Mouse (Mus musculus) intestine, embryonic 16.5 days (tissue): ENCODE measurements around the gene Dapk3. TPM values are rescaled to one million over a fixed set of nuclear protein-coding genes. Genes with fewer than 3 reads are reported as not detected.
"Not testable (repeated sequence)": the region's sequence is repeated elsewhere in the genome, so short reads cannot be mapped to it uniquely, and the experiment has no call there.

Source experiments
- ATAC-seq: fragments of 200-750 bp; cut with Nextera tagmentation; 2 replicates; pipeline ENCODE4 v1.8.0; 2017; ENCODE audit warnings: moderate TSS enrichment, moderate library complexity
- H3K27ac ChIP-seq: fragments of 300-500 bp; sonication (generic); 2 replicates; pipeline ENCODE4 v1.5.1; 2014; ENCODE audit warnings: mild to moderate bottlenecking, low read length
- H3K27me3 ChIP-seq: fragments of 300-500 bp; sonication (generic); replicated peaks from 2 replicates; pipeline ENCODE4 v1.6.1; 2014; ENCODE audit warnings: low read length, control low read depth, mixed read lengths; ENCODE audit not compliant: control insufficient read depth, insufficient read depth
- H3K36me3 ChIP-seq: fragments of 300-500 bp; sonication (generic); 2 replicates; pipeline ENCODE4 v1.6.1; 2014; ENCODE audit warnings: low read length, control low read depth; ENCODE audit not compliant: control insufficient read depth, insufficient read depth
- H3K4me1 ChIP-seq: fragments of 300-500 bp; sonication (generic); 2 replicates; pipeline ENCODE4 v1.6.1; 2014; ENCODE audit warnings: low read length, control low read depth, mixed read lengths; ENCODE audit not compliant: control insufficient read depth, insufficient read depth
- H3K4me2 ChIP-seq: fragments of 300-500 bp; sonication (generic); 2 replicates; pipeline ENCODE4 v1.6.1; 2014; ENCODE audit warnings: low read depth, low read length, control low read depth
- H3K4me3 ChIP-seq: fragments of 300-500 bp; sonication (generic); 2 replicates; pipeline ENCODE4 v1.5.1; 2014; ENCODE audit warnings: mild to moderate bottlenecking, low read length
- H3K9ac ChIP-seq: fragments of 300-500 bp; sonication (generic); 2 replicates; pipeline ENCODE4 v1.6.1; 2014; ENCODE audit warnings: low read depth, low read length
- H3K9me3 ChIP-seq: fragments of 300-500 bp; sonication (generic); 2 replicates; pipeline ENCODE4 v1.6.1; 2016; ENCODE audit warnings: low read length, control low read depth; ENCODE audit not compliant: control insufficient read depth
- WGBS: fragments of 180-500 bp; shearing (Covaris S2); extraction: QIAGEN DNeasy Blood & Tissue Kit; methylation state at CpG from one replicate; pipeline ENCODE4 v1.1.7; 2014; 5-methylcytosine and 5-hydroxymethylcytosine counted together
- polyA plus RNA-seq: library from polyadenylated mRNA; unstranded; fragments of >200 nt; fragmentation: Nextera tagmentation; extraction: Ambion mirVana; gene quantifications from 2 replicates; pipeline ENCODE4 v1.2.1, GENCODE M21; 2015

Gene Dapk3
- polyA plus RNA-seq, 1 experiment from 2014 or later = 15.4 TPM

GRCm38 (mm10) chr10:81162318-81162652 lies 20.5 kb upstream of the Dapk3 start:
- H3K4me2 ChIP-seq = no peak overlapping the region
- no peaks in the 10 kb centered on the region for H3K9me3 ChIP-seq
- no peak overlapping the region for H3K4me3 ChIP-seq
- H3K9ac ChIP-seq = no peak overlapping the region
- H3K27ac ChIP-seq = no peak overlapping the region
- H3K27me3 ChIP-seq = no peaks in the 10 kb centered on the region
- ATAC-seq = 0 out of 2 replicates have a peak, but pooled peaks have one; percentile 11
- H3K4me1 ChIP-seq = peaks cover 37% of the 10 kb centered on the region
- WGBS = 66% methylated on average over 2 of the region's 2 CpGs
- H3K36me3 ChIP-seq = peaks cover 17% of the 10 kb centered on the region

- Histone ChIP-seq H3K9me3 (no peaks in the 10 kb centered on the region), H3K27ac (no peak overlapping the region), H3K4me2 (no peak overlapping the region), H3K4me1 (peaks cover 31% of the 10 kb centered on the region), H3K4me3 (no peak overlapping the region), H3K36me3 (peaks cover 6% of the 10 kb centered on the region; the same call in 1 of the 2 replicates), H3K27me3 (no peaks in the 10 kb centered on the region), H3K9ac (no peak overlapping the region)
- ATAC-seq = no peak
- 73% methylated on average over 8 of the region's 8 CpGs for WGBS
These were observed 17.7 kb upstream of the Dapk3 start for GRCm38 (mm10) chr10:81165118-81165517.

- WGBS = under 1% methylated on average over 58 of the region's 64 CpGs
- peak within 1 kb of the TSS; percentile 88 for H3K9ac ChIP-seq
- peaks cover 6% of the 10 kb centered on the region; the same call in 1 of the 2 replicates for H3K36me3 ChIP-seq
- peaks cover 27% of the 10 kb centered on the region for H3K4me1 ChIP-seq
- H3K4me2 ChIP-seq = peak within 1 kb of the TSS; percentile 81
- no peaks in the 10 kb centered on the region for H3K9me3 ChIP-seq
- peak within 1 kb of the TSS; percentile 84 for H3K27ac ChIP-seq
- peak within 1 kb of the TSS; percentile 92 for H3K4me3 ChIP-seq
- ATAC-seq = peak; percentile 89
- no peaks in the 10 kb centered on the region for H3K27me3 ChIP-seq
These were observed 15.4 kb upstream of the Dapk3 start, which contains the start of gene Pias4 for GRCm38 (mm10) chr10:81167200-81168086. Pias4 (minus strand) TSS chr10:81167923.

GRCm38 (mm10) chr10:81168087-81168431 lies 14.7 kb upstream of the Dapk3 start:
- Histone ChIP-seq H3K9ac (peak overlapping the region; percentile 71), H3K27me3 (no peaks in the 10 kb centered on the region), H3K4me1 (peaks cover 23% of the 10 kb centered on the region), H3K36me3 (peaks cover 3% of the 10 kb centered on the region; the same call in 1 of the 2 replicates), H3K4me3 (peak overlapping the region; percentile 55), H3K9me3 (no peaks in the 10 kb centered on the region), H3K27ac (peak overlapping the region; percentile 84), H3K4me2 (peak overlapping the region; percentile 81)
- ATAC-seq = peak; percentile 65
- 5% methylated on average over 5 of the region's 5 CpGs for whole genome bisulfite sequencing

GRCm38 (mm10) chr10:81168521-81169244 lies 14.1 kb upstream of the Dapk3 start:
- Histone ChIP-seq H3K27ac (peak overlapping the region; percentile 84), H3K4me3 (peak overlapping the region; percentile 55), H3K36me3 (peaks cover 3% of the 10 kb centered on the region; the same call in 1 of the 2 replicates), H3K4me1 (peaks cover 29% of the 10 kb centered on the region), H3K27me3 (no peaks in the 10 kb centered on the region), H3K9me3 (no peaks in the 10 kb centered on the region), H3K9ac (peak overlapping the region; percentile 71), H3K4me2 (peak overlapping the region; percentile 81)
- peak; percentile 39 for ATAC-seq
- WGBS = 2% methylated on average over 29 of the region's 29 CpGs

GRCm38 (mm10) chr10:81169411-81169900 lies 13.3 kb upstream of the Dapk3 start:
- Histone ChIP-seq H3K4me1 (peaks cover 33% of the 10 kb centered on the region), H3K27ac (0 out of 2 replicates have a peak overlapping the region, but pooled peaks have one; percentile 6)
- not testable (repeated sequence) for H3K36me3 ChIP-seq, H3K4me2 ChIP-seq, H3K9ac ChIP-seq, ATAC-seq, H3K4me3 ChIP-seq, H3K9me3 ChIP-seq, H3K27me3 ChIP-seq
- 37% methylated on average over 7 of the region's 14 CpGs for whole genome bisulfite sequencing

GRCm38 (mm10) chr10:81173132-81173531 lies 9.7 kb upstream of the Dapk3 start:
- H3K4me3 ChIP-seq = 0 out of 2 replicates have a peak overlapping the region, but pooled peaks have one; percentile 2
- H3K4me2 ChIP-seq = peak overlapping the region; percentile 42
- 3% methylated on average over 21 of the region's 21 CpGs for WGBS
- H3K36me3 ChIP-seq = peaks cover 6% of the 10 kb centered on the region
- no peaks in the 10 kb centered on the region for H3K9me3 ChIP-seq
- H3K27me3 ChIP-seq = no peaks in the 10 kb centered on the region
- peak overlapping the region; percentile 75 for H3K27ac ChIP-seq
- H3K4me1 ChIP-seq = peaks cover 37% of the 10 kb centered on the region
- peak overlapping the region; percentile 51 for H3K9ac ChIP-seq
- peak; percentile 16 for ATAC-seq

GRCm38 (mm10) chr10:81174617-81175344 lies 8.0 kb upstream of the Dapk3 start:
- peak overlapping the region; percentile 46 for H3K9ac ChIP-seq
- ATAC-seq = peak; percentile 36
- H3K4me1 ChIP-seq = peaks cover 45% of the 10 kb centered on the region
- H3K9me3 ChIP-seq = no peaks in the 10 kb centered on the region
- H3K27me3 ChIP-seq = no peaks in the 10 kb centered on the region
- H3K4me3 ChIP-seq = peak overlapping the region; percentile 35
- 3% methylated on average over 29 of the region's 29 CpGs for WGBS
- peak overlapping the region; percentile 52 for H3K4me2 ChIP-seq
- peaks cover 22% of the 10 kb centered on the region for H3K36me3 ChIP-seq
- peak overlapping the region; percentile 43 for H3K27ac ChIP-seq
